Mouse (Mus musculus) limb, embryonic 15.5 days (tissue): ENCODE data around the gene Tmem121. TPM values are rescaled to one million over a fixed set of nuclear protein-coding genes. Genes with fewer than 3 reads are reported as not detected.
"Not testable (repeated sequence)": the region's sequence is repeated elsewhere in the genome, so short reads cannot be mapped to it uniquely, and the experiment has no call there.

Experiments
- ATAC-seq: fragments of 200-750 bp; cut with Nextera tagmentation; 2 replicates; pipeline ENCODE4 v1.8.0; 2017; ENCODE audit warnings: low read depth, moderate TSS enrichment; ENCODE audit not compliant: insufficient number of reproducible peaks, low FRiP score, low TSS enrichment
- H3K27ac ChIP-seq: fragments of 300-500 bp; sonication (generic); 2 replicates; pipeline ENCODE4 v1.5.1; 2015; ENCODE audit warnings: moderate library complexity, mild to moderate bottlenecking, inconsistent platforms
- H3K27me3 ChIP-seq: fragments of 300-500 bp; sonication (generic); 2 replicates; pipeline ENCODE4 v1.6.1; 2015; ENCODE audit warnings: inconsistent platforms
- H3K36me3 ChIP-seq: fragments of 300-500 bp; sonication (generic); 2 replicates; pipeline ENCODE4 v1.6.1; 2015; ENCODE audit warnings: inconsistent platforms
- H3K4me1 ChIP-seq: fragments of 300-500 bp; sonication (generic); 2 replicates; pipeline ENCODE4 v1.6.1; 2015; ENCODE audit warnings: inconsistent platforms
- H3K4me2 ChIP-seq: fragments of 300-500 bp; sonication (generic); 2 replicates; pipeline ENCODE4 v1.6.1; 2015; ENCODE audit warnings: mild to moderate bottlenecking, inconsistent platforms
- H3K4me3 ChIP-seq: fragments of 300-500 bp; sonication (generic); 2 replicates; pipeline ENCODE4 v1.5.1; 2015; ENCODE audit warnings: mild to moderate bottlenecking, inconsistent platforms
- H3K9ac ChIP-seq: fragments of 300-500 bp; sonication (generic); 2 replicates; pipeline ENCODE4 v1.6.1; 2015; ENCODE audit warnings: inconsistent platforms
- H3K9me3 ChIP-seq: fragments of 300-500 bp; sonication (generic); 2 replicates; pipeline ENCODE4 v1.6.1; 2016; ENCODE audit warnings: inconsistent platforms
- WGBS: fragments of 180-500 bp; shearing (Covaris S2); methylation state at CpG from one replicate; pipeline ENCODE4 v1.1.7; 2015; 5-methylcytosine and 5-hydroxymethylcytosine counted together
- polyA plus RNA-seq: library from polyadenylated mRNA; unstranded; fragments of >200 nt; fragmentation: Nextera tagmentation; extraction: Ambion mirVana; gene quantifications from 2 replicates; pipeline ENCODE4 v1.2.1, GENCODE M21; 2015

The Tmem121 gene
- polyA plus RNA-seq, 1 experiment from 2014 or later: 17.1 TPM

DNA sequence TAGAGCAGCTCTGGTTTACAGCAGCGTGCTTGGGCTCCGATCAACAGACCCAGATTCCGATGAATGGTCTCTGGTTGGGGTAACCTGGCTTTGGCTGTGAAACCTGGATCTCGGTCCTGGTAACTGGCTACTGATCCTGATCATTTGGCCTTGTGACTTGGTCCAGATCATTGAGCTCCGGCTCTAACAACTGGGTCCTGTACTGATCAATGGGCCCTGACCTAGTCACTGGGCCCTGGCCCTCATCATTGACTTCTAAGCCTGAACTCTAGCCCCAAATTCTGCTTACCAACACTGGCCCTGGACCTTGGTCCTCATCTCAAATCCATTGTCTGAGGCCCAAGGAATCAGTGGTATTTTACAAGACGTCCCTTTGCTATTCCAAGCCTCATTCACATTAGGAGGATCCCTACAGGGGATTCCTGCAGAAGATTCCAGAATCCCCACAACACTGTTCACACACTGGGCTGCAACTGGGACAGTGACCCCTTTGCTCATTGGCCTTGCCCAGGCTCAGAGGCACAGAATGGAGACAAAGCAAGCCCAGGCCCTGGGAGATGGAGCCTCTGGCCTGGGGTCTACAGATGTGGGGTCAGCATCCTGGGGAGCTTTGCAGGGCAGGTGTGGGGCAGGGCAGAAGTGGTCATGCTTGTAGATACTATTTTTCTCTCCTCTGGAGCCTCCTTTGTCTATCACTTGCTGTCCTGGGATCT is 46.0 kb downstream of the Tmem121 start:
- H3K9me3 ChIP-seq, ATAC-seq, H3K27ac ChIP-seq, H3K4me1 ChIP-seq, H3K27me3 ChIP-seq, H3K9ac ChIP-seq, H3K36me3 ChIP-seq, H3K4me2 ChIP-seq, H3K4me3 ChIP-seq: not testable (repeated sequence)
- WGBS: 88% methylated on average over 6 of the region's 6 CpGs

- not testable (repeated sequence) for H3K36me3 ChIP-seq, H3K4me2 ChIP-seq, H3K4me1 ChIP-seq, ATAC-seq, H3K9me3 ChIP-seq, H3K27me3 ChIP-seq, H3K9ac ChIP-seq, H3K27ac ChIP-seq, H3K4me3 ChIP-seq
- 18% methylated on average over 1 of the region's 1 CpGs for WGBS
Measured at GRCm38 (mm10) chr12:113232264-113232750, 46.6 kb downstream of the Tmem121 start.

Other genes with a start within 250 kb of the Tmem121 start
- gene Nudt14, start 243.8 kb upstream of the Tmem121 start, polyA plus RNA-seq: 70.5 and 71.2 TPM in 2 replicates
- 25.4 and 26.3 TPM in 2 replicates for gene Btbd6, start 209.4 kb upstream of the Tmem121 start, polyA plus RNA-seq
- 57.1 and 61.7 TPM in 2 replicates for gene Brf1, start 185.2 kb upstream of the Tmem121 start, polyA plus RNA-seq
- gene Pacs2, start 171.4 kb upstream of the Tmem121 start, polyA plus RNA-seq: 12.9 and 13.8 TPM in 2 replicates
- gene Tex22, start 111.4 kb upstream of the Tmem121 start, polyA plus RNA-seq: 0.19 TPM in 1 of 2 replicates, not detected in the other
- gene Mta1, start 87.7 kb upstream of the Tmem121 start, polyA plus RNA-seq: 10.6 and 12.9 TPM in 2 replicates
- gene Crip2, start 45.7 kb upstream of the Tmem121 start, polyA plus RNA-seq: 113 and 182 TPM in 2 replicates
- gene Crip1, start 39.6 kb upstream of the Tmem121 start, polyA plus RNA-seq: 560 and 613 TPM in 2 replicates
- gene Tedc1, start 29.5 kb upstream of the Tmem121 start, polyA plus RNA-seq: 25.4 and 28.5 TPM in 2 replicates